Mouse (Mus musculus): ENCODE results near the gene Sesn3.

DNA sequence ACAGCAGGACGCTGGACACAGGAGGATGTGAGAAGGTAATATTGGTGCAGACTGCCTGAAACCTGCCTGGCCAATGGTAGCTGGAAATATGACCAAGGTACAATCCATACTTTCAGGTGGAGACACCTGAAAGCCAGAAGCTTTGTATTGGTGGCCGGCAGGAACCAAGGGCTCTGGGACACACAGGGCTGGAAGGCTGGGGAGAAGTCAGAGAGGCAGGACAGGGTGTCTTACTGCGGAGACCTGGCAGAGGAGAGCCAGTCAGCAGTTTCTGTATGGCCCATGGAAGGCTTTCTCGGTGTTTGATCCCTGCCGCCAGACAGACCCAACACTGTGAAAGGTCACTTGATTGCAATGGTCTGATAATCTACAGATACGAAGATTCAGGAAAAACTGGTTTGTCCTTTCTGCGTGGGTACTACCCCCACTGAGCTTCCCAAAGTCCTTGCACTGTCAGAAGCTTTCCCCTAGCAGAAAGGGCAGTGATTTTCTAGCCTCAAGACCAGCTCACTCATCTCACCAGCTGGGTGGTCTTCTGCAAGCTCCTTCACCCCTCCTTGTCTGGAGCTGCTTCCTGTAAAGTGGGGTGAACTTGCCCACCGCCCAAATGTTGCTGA, 105.0 kb downstream of the Sesn3 start:
- no peak for TF ChIP-seq CTCF (IDR thresholded peaks at IDR 0.05; ENCODE audit: low read depth)
- no peak for TF ChIP-seq EP300 (optimal IDR thresholded peaks at IDR 0.05)
